Mouse (Mus musculus) embryonic facial prominence, embryonic 13.5 days (tissue): Measurements from ENCODE around the gene Gucd1. TPM values are rescaled to one million over a fixed set of nuclear protein-coding genes. Genes with fewer than 3 reads are reported as not detected.

ENCODE experiments used
- ATAC-seq: fragments of 200-750 bp; cut with Nextera tagmentation; 2 replicates; pipeline ENCODE4 v1.8.0; 2017; ENCODE audit warnings: low read depth; ENCODE audit not compliant: insufficient number of reproducible peaks, insufficient read depth, low FRiP score, low TSS enrichment
- H3K27ac ChIP-seq: fragments of 300-500 bp; sonication (generic); 2 replicates; pipeline ENCODE4 v1.5.1; 2015; ENCODE audit warnings: moderate library complexity, mild to moderate bottlenecking, inconsistent platforms
- H3K27me3 ChIP-seq: fragments of 300-500 bp; sonication (generic); 2 replicates; pipeline ENCODE4 v1.6.1; 2015; ENCODE audit warnings: mild to moderate bottlenecking, inconsistent platforms
- H3K36me3 ChIP-seq: fragments of 300-500 bp; sonication (generic); 2 replicates; pipeline ENCODE4 v1.6.1; 2015; ENCODE audit warnings: mild to moderate bottlenecking, inconsistent platforms
- H3K4me1 ChIP-seq: fragments of 300-500 bp; sonication (generic); 2 replicates; pipeline ENCODE4 v1.6.1; 2015; ENCODE audit warnings: inconsistent platforms
- H3K4me2 ChIP-seq: fragments of 300-500 bp; sonication (generic); 2 replicates; pipeline ENCODE4 v1.6.1; 2015; ENCODE audit warnings: moderate library complexity, mild to moderate bottlenecking, inconsistent platforms
- H3K4me3 ChIP-seq: fragments of 300-500 bp; sonication (generic); 2 replicates; pipeline ENCODE4 v1.5.1; 2015; ENCODE audit warnings: mild to moderate bottlenecking, inconsistent platforms
- H3K9ac ChIP-seq: fragments of 300-500 bp; sonication (generic); 2 replicates; pipeline ENCODE4 v1.6.1; 2015; ENCODE audit warnings: mild to moderate bottlenecking, inconsistent platforms
- H3K9me3 ChIP-seq: fragments of 300-500 bp; sonication (generic); 2 replicates; pipeline ENCODE4 v1.6.1; 2016; ENCODE audit warnings: inconsistent platforms
- WGBS: fragments of 180-500 bp; shearing (Covaris S2); methylation state at CpG from one replicate; pipeline ENCODE4 v1.1.7; 2015; ENCODE audit warnings: mixed read lengths; 5-methylcytosine and 5-hydroxymethylcytosine counted together
- polyA plus RNA-seq: library from polyadenylated mRNA; unstranded; fragments of >200 nt; fragmentation: Nextera tagmentation; extraction: Ambion mirVana; gene quantifications from 2 replicates; pipeline ENCODE4 v1.2.1, GENCODE M21; 2015

Gene Gucd1
- polyA plus RNA-seq, 1 experiment from 2014 or later, result 27.3 TPM

- Histone ChIP-seq H3K4me2 (no peak overlapping the region), H3K9me3 (no peaks in the 10 kb centered on the region), H3K36me3 (no peaks in the 10 kb centered on the region), H3K4me3 (no peak overlapping the region), H3K9ac (no peak overlapping the region), H3K27ac (no peak overlapping the region), H3K4me1 (peaks cover 13% of the 10 kb centered on the region), H3K27me3 (no peaks in the 10 kb centered on the region)
- no peak for ATAC-seq
- 80% methylated on average over 4 of the region's 4 CpGs for WGBS
These were observed 74.8 kb downstream of the Gucd1 start for GRCm38 (mm10) chr10:75443017-75443416.

DNA sequence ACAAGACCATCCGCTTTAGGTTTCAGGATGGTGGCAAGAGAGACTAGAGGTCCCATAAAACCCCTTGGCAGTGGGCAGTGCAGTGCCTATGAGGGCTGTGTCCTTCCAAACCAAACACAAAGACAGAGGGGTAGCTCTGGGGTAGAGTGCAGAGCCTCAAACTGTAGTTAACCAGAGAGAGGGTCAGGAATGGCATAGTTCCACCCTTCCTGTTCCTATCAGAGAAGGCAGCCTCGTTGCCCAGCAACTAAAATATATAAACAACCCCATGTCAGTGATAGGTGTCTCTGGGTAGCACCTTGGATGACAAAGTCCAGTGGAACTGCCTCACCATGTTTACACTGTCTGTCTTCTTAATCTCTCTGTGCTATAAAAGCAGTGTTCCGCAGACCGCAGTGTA, 76.0 kb downstream of the Gucd1 start:
- no peak overlapping the region for H3K4me2 ChIP-seq
- no peak overlapping the region for H3K4me3 ChIP-seq
- no peak for ATAC-seq
- no peak overlapping the region for H3K9ac ChIP-seq
- no peaks in the 10 kb centered on the region for H3K27me3 ChIP-seq
- H3K4me1 ChIP-seq, result peaks cover 13% of the 10 kb centered on the region
- H3K9me3 ChIP-seq, result no peaks in the 10 kb centered on the region
- no peak overlapping the region for H3K27ac ChIP-seq
- 83% methylated on average over 4 of the region's 4 CpGs for WGBS
- H3K36me3 ChIP-seq, result no peaks in the 10 kb centered on the region

GRCm38 (mm10) chr10:75440756-75441155, 77.0 kb downstream of the Gucd1 start:
- Histone ChIP-seq H3K4me1 (peaks cover 13% of the 10 kb centered on the region), H3K36me3 (no peaks in the 10 kb centered on the region), H3K27ac (no peak overlapping the region), H3K4me3 (no peak overlapping the region), H3K9me3 (no peaks in the 10 kb centered on the region), H3K27me3 (no peaks in the 10 kb centered on the region), H3K9ac (no peak overlapping the region), H3K4me2 (no peak overlapping the region)
- ATAC-seq, result no peak
- 90% methylated on average over 3 of the region's 3 CpGs for WGBS

- Histone ChIP-seq H3K9me3 (no peaks in the 10 kb centered on the region), H3K27ac (no peak overlapping the region), H3K4me2 (no peak overlapping the region), H3K9ac (no peak overlapping the region), H3K36me3 (no peaks in the 10 kb centered on the region), H3K27me3 (no peaks in the 10 kb centered on the region), H3K4me1 (peaks cover 4% of the 10 kb centered on the region), H3K4me3 (no peak overlapping the region)
- no peak for ATAC-seq
- WGBS, result 47% methylated on average over 7 of the region's 7 CpGs
These were observed 78.5 kb downstream of the Gucd1 start for GRCm38 (mm10) chr10:75439211-75439811.

DNA sequence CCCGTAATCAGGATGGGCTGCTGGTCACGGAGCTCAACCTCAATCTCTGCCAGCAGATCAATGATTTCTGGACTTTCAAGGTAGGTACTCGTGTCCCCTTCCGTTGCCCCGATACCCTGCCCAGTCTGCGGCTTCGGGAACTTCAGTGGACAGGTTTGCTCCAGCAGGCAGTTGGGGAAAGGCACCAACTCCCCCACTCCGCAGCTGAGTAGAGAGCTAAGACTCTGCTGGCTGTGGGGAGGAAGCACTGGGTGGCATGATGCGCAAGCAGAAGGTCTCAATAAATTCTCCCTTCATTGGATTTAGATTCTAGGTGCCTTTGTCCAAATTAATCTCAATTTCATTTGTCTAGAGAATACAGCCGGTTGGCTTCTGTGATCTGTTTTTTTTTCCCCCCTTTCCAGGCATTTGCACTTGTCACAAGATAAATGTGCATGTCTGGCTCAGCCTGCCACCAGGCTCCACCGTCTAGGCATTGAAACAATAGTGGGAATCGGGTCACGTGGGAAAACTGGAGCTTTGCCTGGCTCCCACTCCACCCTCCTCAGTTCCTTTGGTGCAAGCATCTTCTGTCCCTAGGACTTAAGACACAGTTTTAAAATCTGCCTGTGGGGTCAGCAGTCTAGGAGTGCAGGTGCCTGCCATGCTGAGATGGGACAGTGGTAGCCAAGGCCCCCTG, 79.5 kb downstream of the Gucd1 start:
- 73% methylated on average over 13 of the region's 13 CpGs for WGBS
- ATAC-seq, result no peak
- H3K27ac ChIP-seq, result no peak overlapping the region
- H3K9ac ChIP-seq, result no peak overlapping the region
- H3K9me3 ChIP-seq, result no peaks in the 10 kb centered on the region
- no peaks in the 10 kb centered on the region for H3K4me1 ChIP-seq
- no peak overlapping the region for H3K4me2 ChIP-seq
- no peak overlapping the region for H3K4me3 ChIP-seq
- H3K36me3 ChIP-seq, result no peaks in the 10 kb centered on the region
- H3K27me3 ChIP-seq, result no peaks in the 10 kb centered on the region

GRCm38 (mm10) chr10:75437284-75437683, 80.5 kb downstream of the Gucd1 start:
- H3K36me3 ChIP-seq, result no peaks in the 10 kb centered on the region
- no peaks in the 10 kb centered on the region for H3K27me3 ChIP-seq
- H3K9me3 ChIP-seq, result no peaks in the 10 kb centered on the region
- WGBS, result 90% methylated on average over 1 of the region's 1 CpGs
- no peaks in the 10 kb centered on the region for H3K4me1 ChIP-seq
- H3K4me3 ChIP-seq, result no peak overlapping the region
- no peak overlapping the region for H3K9ac ChIP-seq
- no peak overlapping the region for H3K27ac ChIP-seq
- no peak overlapping the region for H3K4me2 ChIP-seq
- ATAC-seq, result no peak

- H3K9me3 ChIP-seq, result no peaks in the 10 kb centered on the region
- WGBS, result 19% methylated on average over 3 of the region's 3 CpGs
- H3K36me3 ChIP-seq, result no peaks in the 10 kb centered on the region
- ATAC-seq, result no peak
- no peaks in the 10 kb centered on the region for H3K4me1 ChIP-seq
- no peak overlapping the region for H3K9ac ChIP-seq
- no peak overlapping the region for H3K4me3 ChIP-seq
- no peak overlapping the region for H3K27ac ChIP-seq
- no peaks in the 10 kb centered on the region for H3K27me3 ChIP-seq
- no peak overlapping the region for H3K4me2 ChIP-seq
These were observed 81.1 kb downstream of the Gucd1 start for GRCm38 (mm10) chr10:75436604-75437217.

DNA sequence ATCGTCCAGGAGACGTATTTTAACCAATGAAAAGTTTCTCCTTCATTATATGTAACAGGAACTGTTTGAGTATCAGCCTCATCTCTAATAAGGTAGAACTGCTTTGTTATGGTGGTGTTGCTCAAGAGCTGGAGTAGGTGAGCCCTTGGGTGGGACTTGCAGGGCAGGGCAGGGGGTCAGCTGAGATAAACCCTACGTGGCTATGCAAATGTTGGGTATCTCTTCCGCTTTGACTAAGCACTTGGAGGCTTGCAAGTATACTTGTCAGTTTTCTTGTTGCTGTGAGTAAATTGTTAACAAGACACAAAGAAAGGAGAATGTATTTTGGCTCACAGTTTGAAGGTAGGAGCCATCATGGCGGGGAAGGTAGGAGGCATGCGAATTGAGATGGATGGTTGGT, 87.1 kb downstream of the Gucd1 start:
- no peak overlapping the region for H3K27ac ChIP-seq
- H3K4me1 ChIP-seq, result no peaks in the 10 kb centered on the region
- no peaks in the 10 kb centered on the region for H3K27me3 ChIP-seq
- no peak overlapping the region for H3K4me3 ChIP-seq
- H3K36me3 ChIP-seq, result no peaks in the 10 kb centered on the region
- H3K4me2 ChIP-seq, result no peak overlapping the region
- ATAC-seq, result no peak
- no peaks in the 10 kb centered on the region for H3K9me3 ChIP-seq
- WGBS, result 92% methylated on average over 6 of the region's 6 CpGs
- no peak overlapping the region for H3K9ac ChIP-seq

GRCm38 (mm10) chr10:75430147-75430537, 87.6 kb downstream of the Gucd1 start:
- H3K36me3 ChIP-seq, result no peaks in the 10 kb centered on the region
- 90% methylated on average over 5 of the region's 5 CpGs for WGBS
- no peak for ATAC-seq
- no peak overlapping the region for H3K4me3 ChIP-seq
- no peaks in the 10 kb centered on the region for H3K4me1 ChIP-seq
- H3K27ac ChIP-seq, result no peak overlapping the region
- H3K4me2 ChIP-seq, result no peak overlapping the region
- no peak overlapping the region for H3K9ac ChIP-seq
- H3K9me3 ChIP-seq, result no peaks in the 10 kb centered on the region
- H3K27me3 ChIP-seq, result no peaks in the 10 kb centered on the region

DNA sequence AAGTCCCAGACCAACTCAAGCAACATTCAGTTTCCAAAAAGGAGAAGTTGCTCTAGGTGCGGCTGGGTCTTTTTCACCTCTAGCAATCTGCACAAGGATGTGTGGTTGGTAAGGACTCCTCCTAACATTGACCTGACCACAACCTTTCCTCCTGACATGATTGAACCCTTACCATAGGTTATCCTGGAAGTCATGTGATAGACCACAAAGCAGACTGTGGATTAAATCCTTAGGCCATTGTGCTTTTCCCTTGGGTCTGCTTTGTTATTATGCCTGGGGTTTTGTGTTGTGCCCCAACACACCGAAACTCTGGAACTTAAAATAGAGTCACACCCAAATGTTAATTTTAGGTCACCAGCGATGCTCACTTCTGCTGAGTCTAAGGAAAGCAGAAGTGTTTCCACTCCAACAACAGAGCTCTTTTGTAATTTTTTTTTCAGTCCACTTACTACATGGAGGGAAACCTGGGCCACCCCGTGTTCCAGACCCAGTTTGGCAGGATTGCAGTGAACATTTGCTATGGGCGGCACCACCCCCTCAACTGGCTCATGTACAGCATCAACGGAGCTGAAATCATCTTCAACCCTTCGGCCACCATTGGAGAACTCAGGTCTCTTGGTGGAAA, 88.1 kb downstream of the Gucd1 start:
- no peak overlapping the region for H3K9ac ChIP-seq
- no peaks in the 10 kb centered on the region for H3K36me3 ChIP-seq
- no peak overlapping the region for H3K27ac ChIP-seq
- ATAC-seq, result no peak
- no peak overlapping the region for H3K4me3 ChIP-seq
- no peak overlapping the region for H3K4me2 ChIP-seq
- H3K4me1 ChIP-seq, result no peaks in the 10 kb centered on the region
- H3K27me3 ChIP-seq, result no peaks in the 10 kb centered on the region
- no peaks in the 10 kb centered on the region for H3K9me3 ChIP-seq
- WGBS, result 88% methylated on average over 7 of the region's 7 CpGs

DNA sequence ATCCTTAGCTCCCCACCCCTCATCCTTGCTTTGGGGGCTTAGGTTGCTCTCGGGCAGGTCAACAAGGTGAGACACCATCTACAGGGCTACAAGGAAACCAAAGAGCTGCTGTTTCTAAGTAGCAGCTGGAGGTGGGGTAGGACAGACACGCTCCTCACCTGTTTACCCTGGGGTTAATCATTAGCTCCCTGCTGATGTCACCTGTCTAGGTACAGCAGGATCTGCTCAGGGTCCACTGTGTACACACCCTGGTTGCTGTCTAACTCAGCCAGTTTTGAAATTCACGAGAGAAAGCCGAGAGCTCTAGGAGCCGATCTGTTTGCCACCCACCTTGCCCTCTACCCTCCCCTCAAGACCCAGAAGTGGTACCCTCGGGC, 88.8 kb downstream of the Gucd1 start:
- H3K27me3 ChIP-seq, result no peaks in the 10 kb centered on the region
- no peak overlapping the region for H3K4me2 ChIP-seq
- no peak for ATAC-seq
- H3K27ac ChIP-seq, result no peak overlapping the region
- 80% methylated on average over 6 of the region's 6 CpGs for WGBS
- no peaks in the 10 kb centered on the region for H3K9me3 ChIP-seq
- no peaks in the 10 kb centered on the region for H3K4me1 ChIP-seq
- no peak overlapping the region for H3K4me3 ChIP-seq
- H3K36me3 ChIP-seq, result no peaks in the 10 kb centered on the region
- no peak overlapping the region for H3K9ac ChIP-seq
